Mouse (Mus musculus) cerebellum, adult 11 months (tissue): ENCODE results near the gene Kcp.

Experiments
- DNase-seq: peaks from one replicate; pipeline ENCODE4 v3.0.0; 2022

Kcp gene

DNA sequence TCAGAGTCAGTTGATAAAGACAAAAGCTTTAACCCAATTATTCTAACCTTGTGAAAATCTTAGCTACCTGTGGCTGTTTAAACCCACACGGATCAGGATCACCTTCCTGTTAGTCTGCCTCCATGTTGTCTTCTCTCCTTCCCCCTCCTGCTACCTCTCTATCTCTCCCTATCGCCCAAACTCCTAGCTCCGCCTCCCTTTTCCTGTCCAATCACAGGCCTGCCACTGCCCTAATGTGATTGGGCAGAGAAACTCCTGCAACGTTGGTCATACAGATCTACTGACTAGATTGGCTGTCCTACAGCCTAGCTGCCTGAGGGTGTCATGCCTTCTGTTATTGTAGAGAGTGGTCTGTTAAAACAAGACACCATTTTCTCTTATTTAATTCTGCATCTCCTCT, 57.9 kb downstream of the Kcp start:
- DNase-seq, result no peak

GRCm38 (mm10) chr6:29445354-29445753, 62.4 kb downstream of the Kcp start:
- DNase-seq, result no peak

- no peak for DNase-seq
Measured at GRCm38 (mm10) chr6:29444773-29445172, 63.0 kb downstream of the Kcp start.

- no peak for DNase-seq
Measured at GRCm38 (mm10) chr6:29439789-29440188, 68.0 kb downstream of the Kcp start.

GRCm38 (mm10) chr6:29439251-29439650, 68.5 kb downstream of the Kcp start:
- DNase-seq, result no peak

GRCm38 (mm10) chr6:29436461-29436934, 71.3 kb downstream of the Kcp start:
- no peak for DNase-seq

DNA sequence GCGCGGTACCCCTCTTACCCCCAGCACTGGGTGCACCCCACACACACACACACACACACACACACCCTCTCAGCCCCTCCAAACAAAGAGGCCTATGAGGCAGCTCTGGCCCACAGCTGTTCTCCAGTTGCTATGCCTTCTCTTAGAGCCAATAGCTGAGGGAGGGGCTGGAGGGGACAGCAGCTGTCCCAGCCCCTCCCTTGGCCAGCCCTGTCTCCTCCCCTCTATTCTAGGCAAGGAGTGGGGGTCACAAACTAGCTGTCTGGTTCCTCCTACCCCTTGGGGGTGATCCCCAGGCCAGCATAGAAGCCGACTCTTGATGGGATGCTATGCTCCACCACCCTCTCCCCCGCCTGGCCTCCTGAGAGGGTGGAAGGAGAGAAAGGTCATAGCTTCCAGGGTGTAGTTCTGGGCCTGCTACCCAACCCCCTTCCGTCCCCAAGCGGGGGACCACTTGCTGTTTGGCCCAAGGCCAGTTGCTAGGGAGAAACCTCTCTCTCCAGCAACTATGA, 71.8 kb downstream of the Kcp start:
- no peak for DNase-seq

- no peak for DNase-seq
Measured at GRCm38 (mm10) chr6:29434911-29435691, 72.7 kb downstream of the Kcp start.

- DNase-seq, result no peak
Measured at GRCm38 (mm10) chr6:29433804-29434795, 73.7 kb downstream of the Kcp start.

DNA sequence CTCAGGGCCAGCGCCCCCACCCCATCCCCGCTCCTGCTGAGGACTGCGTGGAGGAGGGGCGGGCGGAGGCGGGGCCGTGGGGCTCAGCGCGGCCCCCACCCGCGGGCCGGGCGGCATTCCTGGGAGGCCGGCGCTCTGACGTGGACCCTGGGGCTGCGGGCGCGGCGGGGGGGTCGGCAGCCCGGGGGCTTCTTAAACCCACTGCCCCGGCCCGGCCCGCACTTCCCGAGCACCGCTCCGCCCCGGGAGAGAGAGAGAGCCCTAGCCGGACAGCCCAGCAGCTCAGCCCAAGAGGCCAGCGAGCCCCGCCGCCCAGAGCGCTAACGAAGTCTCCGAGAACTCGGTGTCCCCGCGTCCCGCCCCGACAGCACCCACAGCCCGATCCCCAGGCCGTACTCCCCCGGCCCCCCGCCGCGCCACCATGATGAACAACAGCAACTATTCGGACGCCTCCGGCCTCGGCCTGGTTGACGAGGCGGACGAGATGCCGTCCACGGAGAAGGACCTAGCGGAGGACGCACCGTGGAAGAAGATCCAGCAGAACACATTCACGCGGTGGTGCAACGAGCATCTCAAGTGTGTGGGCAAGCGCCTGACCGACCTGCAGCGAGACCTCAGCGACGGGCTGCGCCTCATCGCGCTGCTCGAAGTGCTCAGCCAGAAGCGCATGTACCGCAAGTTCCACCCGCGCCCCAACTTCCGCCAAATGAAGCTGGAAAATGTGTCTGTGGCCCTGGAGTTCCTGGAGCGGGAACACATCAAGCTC, 74.5 kb downstream of the Kcp start, which contains the start of gene Flnc:
Gene Flnc (plus strand): TSS at position 219 of the 766 bp plus-strand sequence.
- DNase-seq, result no peak

DNA sequence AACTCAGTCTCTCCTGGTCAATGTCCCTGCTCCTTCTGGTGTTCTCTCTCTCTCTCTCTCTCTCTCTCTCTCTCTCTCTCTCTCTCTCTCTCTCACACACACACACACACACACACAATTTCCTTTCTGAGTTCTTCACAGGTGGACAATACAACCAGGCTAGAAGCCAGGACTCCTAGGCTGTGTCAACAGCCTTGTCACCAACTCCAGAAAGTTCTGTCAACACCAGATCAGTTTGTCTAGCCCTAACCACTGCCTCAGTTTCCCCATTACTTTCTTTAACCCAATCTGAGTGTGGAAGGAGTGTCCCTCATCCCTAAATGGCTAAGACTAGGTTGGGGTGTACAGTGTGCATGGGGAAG, 75.1 kb downstream of the Kcp start:
- DNase-seq, result no peak

DNA sequence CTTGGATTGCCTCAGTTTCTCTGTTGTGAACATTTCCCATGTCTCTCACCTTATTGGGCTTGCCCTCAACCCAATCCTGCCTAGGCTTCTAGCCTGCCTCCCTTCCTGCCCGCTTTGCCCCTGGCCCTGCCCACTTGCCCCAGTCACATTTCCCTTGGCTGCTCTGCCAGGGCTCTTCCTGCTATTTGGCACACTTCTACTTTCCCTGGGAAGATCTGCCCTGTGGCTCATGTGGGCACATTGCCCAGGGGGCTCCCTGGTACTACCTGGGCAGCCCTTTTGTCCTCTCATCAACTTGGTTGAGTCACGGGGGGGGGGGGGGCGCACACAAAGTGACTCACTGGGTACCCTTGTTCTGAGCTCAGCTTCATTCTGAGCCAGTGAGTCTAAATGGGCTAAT, 75.6 kb downstream of the Kcp start:
- no peak for DNase-seq

- DNase-seq, result no peak
Measured at GRCm38 (mm10) chr6:29431473-29431872, 76.3 kb downstream of the Kcp start.

- no peak for DNase-seq
Measured at GRCm38 (mm10) chr6:29430681-29431420, 76.9 kb downstream of the Kcp start.

- no peak for DNase-seq
Measured at GRCm38 (mm10) chr6:29428171-29428570, 79.6 kb downstream of the Kcp start.

DNA sequence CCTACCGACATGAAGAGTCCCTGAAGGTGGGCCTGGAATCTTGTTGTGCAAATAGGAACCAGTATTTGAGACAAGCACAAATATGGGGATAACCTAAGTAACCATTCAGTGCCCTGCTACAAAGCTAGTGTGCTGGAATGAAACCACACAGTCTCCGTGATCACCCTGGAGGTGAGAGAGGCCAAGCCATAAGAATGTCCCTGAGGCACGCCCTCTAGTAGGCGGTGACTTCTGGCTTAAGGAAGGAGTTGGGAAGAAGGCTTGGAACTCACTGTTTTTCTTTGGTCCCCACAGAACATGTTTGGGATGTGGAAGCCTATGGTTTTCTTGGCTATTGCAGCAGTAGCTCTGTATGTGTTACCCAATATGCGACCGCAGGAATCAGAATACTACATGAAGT, 81.4 kb downstream of the Kcp start:
- no peak for DNase-seq

- DNase-seq, result no peak
Measured at GRCm38 (mm10) chr6:29425118-29425517, 82.6 kb downstream of the Kcp start.
